Mouse (Mus musculus): ENCODE measurements around the gene Camkmt.

DNA sequence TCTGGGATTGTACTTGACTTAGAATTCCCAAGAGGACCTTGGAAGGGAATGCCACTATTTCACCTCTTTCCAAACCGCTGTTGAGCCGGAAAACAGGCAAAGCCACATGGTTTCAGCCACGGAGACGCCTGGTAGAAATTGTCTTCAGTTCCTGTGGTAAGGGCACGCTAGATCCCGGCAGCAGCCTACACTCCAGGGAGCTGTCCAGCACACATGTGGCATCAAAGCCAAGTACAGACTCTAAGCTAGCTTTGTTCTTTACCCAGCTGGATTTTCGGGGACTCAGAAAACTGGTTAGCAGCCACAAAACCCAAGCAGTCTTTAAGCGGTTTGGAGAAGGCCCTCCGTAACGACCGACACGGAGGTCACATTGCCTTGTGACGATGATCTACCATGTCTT, 281.7 kb downstream of the Camkmt start:
- TF ChIP-seq CTCF (IDR thresholded peaks at IDR 0.05; ENCODE audit: control insufficient read depth, insufficient read depth, insufficient replicate concordance, low read depth, low read length) (no peak), POLR2A (IDR thresholded peaks at IDR 0.05; ENCODE audit: control insufficient read depth, low read depth, low read length) (no peak)
